Mouse (Mus musculus): ENCODE measurements around the gene Itch. TPM values are rescaled to one million over a fixed set of nuclear protein-coding genes. Genes with fewer than 3 reads are reported as not detected.
"Not testable (repeated sequence)": the region's sequence is repeated elsewhere in the genome, so short reads cannot be mapped to it uniquely, and the experiment has no call there.

Gene Itch
- polyA plus RNA-seq, 1 experiment from 2014 or later = 62.2 TPM

DNA sequence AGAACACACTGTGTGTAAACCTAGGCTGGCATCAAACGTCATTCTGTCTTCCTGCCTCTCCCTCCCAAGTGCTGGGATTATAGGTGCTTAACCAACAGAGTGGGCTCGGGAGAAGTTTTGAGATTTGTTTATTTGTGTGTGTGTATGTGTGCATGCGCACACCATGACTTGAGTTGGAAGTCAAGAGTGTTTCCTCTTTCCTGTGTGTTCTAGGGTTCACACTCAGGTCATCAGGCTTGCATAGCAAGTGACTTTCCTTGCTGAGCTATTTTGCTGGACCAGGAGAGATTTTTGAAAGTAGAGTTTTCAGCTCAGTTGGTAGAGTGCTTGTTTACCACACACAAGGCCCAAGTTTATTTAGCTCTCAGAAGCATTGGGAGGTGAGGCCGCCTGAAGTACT, 1.8 kb downstream of the Itch start:
- 46% methylated on average over 4 of the region's 4 CpGs for WGBS
- H3K9me3 ChIP-seq (ENCODE audit: control insufficient read depth, low read depth, low read length) = no peaks in the 10 kb centered on the region
- H3K4me3 ChIP-seq (ENCODE audit: low read depth, low read length) = no peak overlapping the region
- H3K9ac ChIP-seq (replicated peaks; ENCODE audit: low read depth, low read length) = no peak overlapping the region
- ATAC-seq (ENCODE audit: insufficient number of reproducible peaks, insufficient read depth, low FRiP score, low read depth) = no peak
- peak overlapping the region; percentile 55 for H3K4me2 ChIP-seq (replicated peaks; ENCODE audit: low read depth, low read length)
- peaks cover 13% of the 10 kb centered on the region; the same call in 1 of the 2 replicates for H3K4me1 ChIP-seq (ENCODE audit: control insufficient read depth, insufficient read depth, low read length)
- H3K27me3 ChIP-seq (ENCODE audit: control insufficient read depth, insufficient read depth, low read length) = no peaks in the 10 kb centered on the region
- no peak overlapping the region for H3K27ac ChIP-seq (ENCODE audit: low read length)
- H3K36me3 ChIP-seq (ENCODE audit: control insufficient read depth, insufficient read depth, low read length) = peaks cover 16% of the 10 kb centered on the region

- peaks cover 13% of the 10 kb centered on the region; the same call in 1 of the 2 replicates for H3K4me1 ChIP-seq (ENCODE audit: control insufficient read depth, insufficient read depth, low read length)
- H3K27ac ChIP-seq (ENCODE audit: low read length) = no peak overlapping the region
- H3K4me2 ChIP-seq (replicated peaks; ENCODE audit: low read depth, low read length) = peak overlapping the region; percentile 55; the same call in 1 of the 2 replicates
- WGBS = 67% methylated on average over 1 of the region's 1 CpGs
- H3K27me3 ChIP-seq (ENCODE audit: control insufficient read depth, insufficient read depth, low read length) = no peaks in the 10 kb centered on the region
- peaks cover 20% of the 10 kb centered on the region for H3K36me3 ChIP-seq (ENCODE audit: control insufficient read depth, insufficient read depth, low read length)
- H3K9me3 ChIP-seq (ENCODE audit: control insufficient read depth, low read depth, low read length) = no peaks in the 10 kb centered on the region
- no peak overlapping the region for H3K4me3 ChIP-seq (ENCODE audit: low read depth, low read length)
- no peak for ATAC-seq (ENCODE audit: insufficient number of reproducible peaks, insufficient read depth, low FRiP score, low read depth)
- no peak overlapping the region for H3K9ac ChIP-seq (replicated peaks; ENCODE audit: low read depth, low read length)
These were observed 2.2 kb downstream of the Itch start for GRCm38 (mm10) chr2:155135534-155135933.

GRCm38 (mm10) chr2:155140986-155141385, 7.7 kb downstream of the Itch start:
- 85% methylated on average over 5 of the region's 5 CpGs for WGBS
- H3K27me3 ChIP-seq (ENCODE audit: control insufficient read depth, insufficient read depth, low read length) = no peaks in the 10 kb centered on the region
- H3K36me3 ChIP-seq (ENCODE audit: control insufficient read depth, insufficient read depth, low read length) = peaks cover 56% of the 10 kb centered on the region
- no peak overlapping the region for H3K4me2 ChIP-seq (replicated peaks; ENCODE audit: low read depth, low read length)
- no peak for ATAC-seq (ENCODE audit: insufficient number of reproducible peaks, insufficient read depth, low FRiP score, low read depth)
- H3K27ac ChIP-seq (ENCODE audit: low read length) = no peak overlapping the region
- peaks cover 2% of the 10 kb centered on the region; the same call in 1 of the 2 replicates for H3K4me1 ChIP-seq (ENCODE audit: control insufficient read depth, insufficient read depth, low read length)
- H3K9ac ChIP-seq (replicated peaks; ENCODE audit: low read depth, low read length) = no peak overlapping the region
- H3K9me3 ChIP-seq (ENCODE audit: control insufficient read depth, low read depth, low read length) = no peaks in the 10 kb centered on the region; the same call in 1 of the 2 replicates
- H3K4me3 ChIP-seq (ENCODE audit: low read depth, low read length) = no peak overlapping the region

- Histone ChIP-seq H3K27me3 (ENCODE audit: control insufficient read depth, insufficient read depth, low read length) (no peaks in the 10 kb centered on the region), H3K4me1 (ENCODE audit: control insufficient read depth, insufficient read depth, low read length) (no peaks in the 10 kb centered on the region), H3K4me3 (ENCODE audit: low read depth, low read length) (no peak overlapping the region), H3K36me3 (ENCODE audit: control insufficient read depth, insufficient read depth, low read length) (peaks cover 64% of the 10 kb centered on the region), H3K9me3 (ENCODE audit: control insufficient read depth, low read depth, low read length) (no peaks in the 10 kb centered on the region; the same call in 1 of the 2 replicates), H3K9ac (replicated peaks; ENCODE audit: low read depth, low read length) (no peak overlapping the region), H3K27ac (ENCODE audit: low read length) (no peak overlapping the region), H3K4me2 (replicated peaks; ENCODE audit: low read depth, low read length) (no peak overlapping the region)
- ATAC-seq (ENCODE audit: insufficient number of reproducible peaks, insufficient read depth, low FRiP score, low read depth) = no peak
These were observed 8.8 kb downstream of the Itch start for GRCm38 (mm10) chr2:155142025-155142555.

DNA sequence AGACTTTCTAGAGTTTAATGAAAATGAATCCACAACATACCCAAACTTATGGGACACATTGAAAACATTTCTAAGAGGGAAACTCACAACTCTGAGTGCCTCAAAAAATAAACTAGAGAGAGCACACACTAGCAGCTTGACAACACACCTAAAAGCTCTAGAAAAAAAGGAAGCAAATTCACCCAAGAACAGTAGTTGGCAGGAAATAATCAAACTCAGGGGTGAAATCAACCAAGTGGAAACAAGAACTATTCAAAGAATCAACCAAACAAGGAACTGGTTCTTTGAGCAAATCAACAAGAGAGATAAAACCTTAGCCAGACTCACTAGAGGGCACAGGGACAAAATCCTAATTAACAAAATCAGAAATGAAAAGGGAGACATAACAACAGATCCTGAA, 16.0 kb downstream of the Itch start:
- not testable (repeated sequence) for ATAC-seq (ENCODE audit: insufficient number of reproducible peaks, insufficient read depth, low FRiP score, low read depth); H3K4me2 ChIP-seq (replicated peaks; ENCODE audit: low read depth, low read length); H3K9ac ChIP-seq (replicated peaks; ENCODE audit: low read depth, low read length); H3K4me1 ChIP-seq (ENCODE audit: control insufficient read depth, insufficient read depth, low read length); H3K9me3 ChIP-seq (ENCODE audit: control insufficient read depth, low read depth, low read length); H3K27ac ChIP-seq (ENCODE audit: low read length); H3K4me3 ChIP-seq (ENCODE audit: low read depth, low read length); H3K27me3 ChIP-seq (ENCODE audit: control insufficient read depth, insufficient read depth, low read length)
- H3K36me3 ChIP-seq (ENCODE audit: control insufficient read depth, insufficient read depth, low read length) = peaks cover 27% of the 10 kb centered on the region

DNA sequence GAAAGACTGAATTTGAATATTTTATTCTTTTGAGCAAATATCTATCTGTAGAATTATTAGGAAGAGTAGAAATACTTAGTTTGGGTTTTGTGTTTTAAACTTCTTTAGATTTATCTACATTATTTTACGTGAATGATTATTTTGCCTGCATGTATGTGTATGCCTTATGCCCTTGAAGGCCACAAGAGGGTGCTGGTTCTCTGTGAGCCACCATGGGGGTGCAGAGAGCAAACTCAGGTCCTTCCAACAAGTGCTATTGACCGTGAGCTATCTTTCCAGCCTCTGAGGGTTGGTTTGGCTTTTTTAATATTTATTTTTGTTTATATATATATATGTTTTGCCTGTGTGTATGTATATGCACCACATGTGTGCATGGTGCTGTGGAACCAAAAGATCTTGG, 74.1 kb downstream of the Itch start:
- H3K9ac ChIP-seq (replicated peaks; ENCODE audit: low read depth, low read length) = no peak overlapping the region

DNA sequence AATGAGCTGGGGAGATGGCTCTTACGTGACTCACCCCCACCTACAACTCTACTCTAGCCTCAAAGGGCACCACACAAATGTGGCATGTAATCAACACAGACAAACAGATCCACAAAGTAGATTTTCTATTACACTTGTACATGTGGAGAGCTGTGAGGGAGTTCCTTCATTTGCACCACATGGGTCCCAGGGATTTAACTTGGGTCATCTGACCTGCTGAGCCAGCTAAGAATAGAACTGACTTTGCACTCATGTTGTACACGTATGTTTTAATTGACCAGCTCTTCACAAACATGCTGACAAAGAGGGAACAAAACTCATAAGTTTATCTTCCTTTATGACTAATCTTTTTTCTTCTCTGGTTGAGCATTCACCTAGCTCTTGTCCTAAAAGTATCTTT, 89.8 kb downstream of the Itch start:
- Histone ChIP-seq H3K36me3 (ENCODE audit: control insufficient read depth, insufficient read depth, low read length) (peaks cover 63% of the 10 kb centered on the region), H3K27ac (ENCODE audit: low read length) (no peak overlapping the region), H3K9ac (replicated peaks; ENCODE audit: low read depth, low read length) (no peak overlapping the region), H3K9me3 (ENCODE audit: control insufficient read depth, low read depth, low read length) (no peaks in the 10 kb centered on the region), H3K4me2 (replicated peaks; ENCODE audit: low read depth, low read length) (no peak overlapping the region), H3K4me1 (ENCODE audit: control insufficient read depth, insufficient read depth, low read length) (no peaks in the 10 kb centered on the region), H3K4me3 (ENCODE audit: low read depth, low read length) (no peak overlapping the region), H3K27me3 (ENCODE audit: control insufficient read depth, insufficient read depth, low read length) (no peaks in the 10 kb centered on the region)
- no peak for ATAC-seq (ENCODE audit: insufficient number of reproducible peaks, insufficient read depth, low FRiP score, low read depth)
- 88% methylated on average over 2 of the region's 2 CpGs for WGBS

More for the DNA sequence above, 74.1 kb downstream of the Itch start:
- Histone ChIP-seq H3K27ac (ENCODE audit: low read length) (no peak overlapping the region), H3K4me1 (ENCODE audit: control insufficient read depth, insufficient read depth, low read length) (no peaks in the 10 kb centered on the region), H3K36me3 (ENCODE audit: control insufficient read depth, insufficient read depth, low read length) (peaks cover 71% of the 10 kb centered on the region), H3K9me3 (ENCODE audit: control insufficient read depth, low read depth, low read length) (no peaks in the 10 kb centered on the region), H3K4me3 (ENCODE audit: low read depth, low read length) (no peak overlapping the region), H3K4me2 (replicated peaks; ENCODE audit: low read depth, low read length) (no peak overlapping the region), H3K27me3 (ENCODE audit: control insufficient read depth, insufficient read depth, low read length) (no peaks in the 10 kb centered on the region)
- WGBS = 81% methylated on average over 2 of the region's 2 CpGs
- ATAC-seq (ENCODE audit: insufficient number of reproducible peaks, insufficient read depth, low FRiP score, low read depth) = no peak

GRCm38 (mm10) chr2:155224721-155225120, 91.4 kb downstream of the Itch start:
- Histone ChIP-seq H3K4me1 (ENCODE audit: control insufficient read depth, insufficient read depth, low read length) (no peaks in the 10 kb centered on the region), H3K27ac (ENCODE audit: low read length) (no peak overlapping the region), H3K4me3 (ENCODE audit: low read depth, low read length) (no peak overlapping the region), H3K9me3 (ENCODE audit: control insufficient read depth, low read depth, low read length) (no peaks in the 10 kb centered on the region), H3K9ac (replicated peaks; ENCODE audit: low read depth, low read length) (no peak overlapping the region), H3K27me3 (ENCODE audit: control insufficient read depth, insufficient read depth, low read length) (no peaks in the 10 kb centered on the region), H3K36me3 (ENCODE audit: control insufficient read depth, insufficient read depth, low read length) (peaks cover 50% of the 10 kb centered on the region), H3K4me2 (replicated peaks; ENCODE audit: low read depth, low read length) (no peak overlapping the region)
- ATAC-seq (ENCODE audit: insufficient number of reproducible peaks, insufficient read depth, low FRiP score, low read depth) = no peak
- 91% methylated on average over 7 of the region's 7 CpGs for WGBS
